Mouse (Mus musculus): ENCODE data around the gene F11r.
"Not testable (repeated sequence)": the region's sequence is repeated elsewhere in the genome, so short reads cannot be mapped to it uniquely, and the experiment has no call there.

Gene F11r

GRCm38 (mm10) chr1:171469678-171470077, 32.3 kb downstream of the F11r start:
- Histone ChIP-seq H3K4me3 (replicated peaks; ENCODE audit: low read length) (no peak overlapping the region), H3K9me3 (ENCODE audit: low read length) (no peaks in the 10 kb centered on the region), H3K4me1 (replicated peaks; ENCODE audit: low read depth, low read length) (peaks cover 62% of the 10 kb centered on the region), H3K36me3 (ENCODE audit: insufficient read depth, low read length) (no peaks in the 10 kb centered on the region), H3K27me3 (ENCODE audit: insufficient read depth, low read length) (no peaks in the 10 kb centered on the region)
- TF ChIP-seq POU5F1 (IDR thresholded peaks at IDR 0.05; ENCODE audit: borderline replicate concordance, low read length) (no peak), CTCF (conservative IDR thresholded peaks at IDR 0.05; ENCODE audit: low read length) (no peak)

- Histone ChIP-seq H3K4me3 (replicated peaks; ENCODE audit: low read length) (no peak overlapping the region), H3K4me1 (replicated peaks; ENCODE audit: low read depth, low read length) (peaks cover 57% of the 10 kb centered on the region), H3K36me3 (ENCODE audit: insufficient read depth, low read length) (no peaks in the 10 kb centered on the region), H3K9me3 (ENCODE audit: low read length) (no peaks in the 10 kb centered on the region), H3K27me3 (ENCODE audit: insufficient read depth, low read length) (no peaks in the 10 kb centered on the region)
- TF ChIP-seq CTCF (conservative IDR thresholded peaks at IDR 0.05; ENCODE audit: low read length) (peak; percentile 90), NANOG (IDR thresholded peaks at IDR 0.05; ENCODE audit: borderline replicate concordance, low read length) (no peak), POU5F1 (IDR thresholded peaks at IDR 0.05; ENCODE audit: borderline replicate concordance, low read length) (no peak)
These were observed 33.1 kb downstream of the F11r start for GRCm38 (mm10) chr1:171470371-171470871.

- Histone ChIP-seq H3K9me3 (ENCODE audit: low read length) (no peaks in the 10 kb centered on the region), H3K27me3 (ENCODE audit: insufficient read depth, low read length) (no peaks in the 10 kb centered on the region), H3K4me1 (replicated peaks; ENCODE audit: low read depth, low read length) (peaks cover 53% of the 10 kb centered on the region), H3K36me3 (ENCODE audit: insufficient read depth, low read length) (no peaks in the 10 kb centered on the region), H3K4me3 (replicated peaks; ENCODE audit: low read length) (0 out of 2 replicates have a peak overlapping the region, but pooled peaks have one; percentile 8)
- no peak for TF ChIP-seq POU5F1 (IDR thresholded peaks at IDR 0.05; ENCODE audit: borderline replicate concordance, low read length)
- no peak for TF ChIP-seq NANOG (IDR thresholded peaks at IDR 0.05; ENCODE audit: borderline replicate concordance, low read length)
- TF ChIP-seq CTCF (conservative IDR thresholded peaks at IDR 0.05; ENCODE audit: low read length): no peak
These were observed 33.6 kb downstream of the F11r start for GRCm38 (mm10) chr1:171470896-171471295.

- peaks cover 51% of the 10 kb centered on the region for H3K4me1 ChIP-seq (replicated peaks; ENCODE audit: low read depth, low read length)
- H3K4me3 ChIP-seq (replicated peaks; ENCODE audit: low read length): 0 out of 2 replicates have a peak overlapping the region, but pooled peaks have one; percentile 8
- no peaks in the 10 kb centered on the region for H3K9me3 ChIP-seq (ENCODE audit: low read length)
- H3K27me3 ChIP-seq (ENCODE audit: insufficient read depth, low read length): no peaks in the 10 kb centered on the region
- TF ChIP-seq NANOG (IDR thresholded peaks at IDR 0.05; ENCODE audit: borderline replicate concordance, low read length) (no peak), POU5F1 (IDR thresholded peaks at IDR 0.05; ENCODE audit: borderline replicate concordance, low read length) (peak; percentile 65; the same call in 1 of the 2 replicates)
- H3K36me3 ChIP-seq (ENCODE audit: insufficient read depth, low read length): no peaks in the 10 kb centered on the region
These were observed 34.1 kb downstream of the F11r start for GRCm38 (mm10) chr1:171471452-171471851.

GRCm38 (mm10) chr1:171471941-171472340, 34.6 kb downstream of the F11r start:
- H3K4me3 ChIP-seq (replicated peaks; ENCODE audit: low read length); H3K36me3 ChIP-seq (ENCODE audit: insufficient read depth, low read length); H3K27me3 ChIP-seq (ENCODE audit: insufficient read depth, low read length); H3K9me3 ChIP-seq (ENCODE audit: low read length): not testable (repeated sequence)
- peaks cover 50% of the 10 kb centered on the region for H3K4me1 ChIP-seq (replicated peaks; ENCODE audit: low read depth, low read length)

GRCm38 (mm10) chr1:171473506-171473905, 36.2 kb downstream of the F11r start:
- no peaks in the 10 kb centered on the region for H3K36me3 ChIP-seq (ENCODE audit: insufficient read depth, low read length)
- no peak for TF ChIP-seq NANOG (IDR thresholded peaks at IDR 0.05; ENCODE audit: borderline replicate concordance, low read length)
- no peak for TF ChIP-seq POU5F1 (IDR thresholded peaks at IDR 0.05; ENCODE audit: borderline replicate concordance, low read length)
- no peak for TF ChIP-seq CTCF (conservative IDR thresholded peaks at IDR 0.05; ENCODE audit: low read length)
- no peak overlapping the region for H3K4me3 ChIP-seq (replicated peaks; ENCODE audit: low read length)
- H3K4me1 ChIP-seq (replicated peaks; ENCODE audit: low read depth, low read length): peaks cover 59% of the 10 kb centered on the region
- H3K27me3 ChIP-seq (ENCODE audit: insufficient read depth, low read length): no peaks in the 10 kb centered on the region
- no peaks in the 10 kb centered on the region for H3K9me3 ChIP-seq (ENCODE audit: low read length)

GRCm38 (mm10) chr1:171473920-171474640, 36.7 kb downstream of the F11r start:
- H3K9me3 ChIP-seq (ENCODE audit: low read length): no peaks in the 10 kb centered on the region
- H3K27me3 ChIP-seq (ENCODE audit: insufficient read depth, low read length): no peaks in the 10 kb centered on the region
- no peak for TF ChIP-seq POU5F1 (IDR thresholded peaks at IDR 0.05; ENCODE audit: borderline replicate concordance, low read length)
- no peak for TF ChIP-seq CTCF (conservative IDR thresholded peaks at IDR 0.05; ENCODE audit: low read length)
- no peak for TF ChIP-seq NANOG (IDR thresholded peaks at IDR 0.05; ENCODE audit: borderline replicate concordance, low read length)
- peaks cover 62% of the 10 kb centered on the region for H3K4me1 ChIP-seq (replicated peaks; ENCODE audit: low read depth, low read length)
- no peaks in the 10 kb centered on the region for H3K36me3 ChIP-seq (ENCODE audit: insufficient read depth, low read length)
- no peak overlapping the region for H3K4me3 ChIP-seq (replicated peaks; ENCODE audit: low read length)

GRCm38 (mm10) chr1:171477123-171477522, 39.8 kb downstream of the F11r start:
- H3K4me1 ChIP-seq (replicated peaks; ENCODE audit: low read depth, low read length): peaks cover 39% of the 10 kb centered on the region
- no peak overlapping the region for H3K4me3 ChIP-seq (replicated peaks; ENCODE audit: low read length)
- no peaks in the 10 kb centered on the region for H3K36me3 ChIP-seq (ENCODE audit: insufficient read depth, low read length)
- H3K9me3 ChIP-seq (ENCODE audit: low read length): no peaks in the 10 kb centered on the region
- no peaks in the 10 kb centered on the region for H3K27me3 ChIP-seq (ENCODE audit: insufficient read depth, low read length)
- TF ChIP-seq CTCF (conservative IDR thresholded peaks at IDR 0.05; ENCODE audit: low read length) (no peak), POU5F1 (IDR thresholded peaks at IDR 0.05; ENCODE audit: borderline replicate concordance, low read length) (no peak), NANOG (IDR thresholded peaks at IDR 0.05; ENCODE audit: borderline replicate concordance, low read length) (peak; percentile 74)
